Mouse (Mus musculus) embryonic facial prominence, embryonic 14.5 days (tissue): ENCODE measurements at regions not wholly inside any gene's neighbourhood (a gene's known extent, or its start where the extent isn't known, plus 50 kb on each side); places are given as distances from the start of the nearest gene placed in this dataset.
"Not testable (repeated sequence)": the region's sequence is repeated elsewhere in the genome, so short reads cannot be mapped to it uniquely, and the experiment has no call there.

Experiments used
- ATAC-seq: fragments of 200-750 bp; cut with Nextera tagmentation; 2 replicates; pipeline ENCODE4 v1.8.0; 2017; ENCODE audit warnings: low read depth, moderate number of reproducible peaks, moderate TSS enrichment
- DNase-seq: peaks from one replicate; pipeline ENCODE4 v3.0.0-alpha.2; 2015; ENCODE audit warnings: low spot score
- H3K27ac ChIP-seq: fragments of 300-500 bp; sonication (generic); replicated peaks from 2 replicates; pipeline ENCODE4 v1.5.1; 2014; ENCODE audit warnings: low read depth, mild to moderate bottlenecking, low read length, moderate library complexity
- H3K27me3 ChIP-seq: fragments of 300-500 bp; sonication (generic); replicated peaks from 2 replicates; pipeline ENCODE4 v1.6.1; 2014; ENCODE audit warnings: low read length; ENCODE audit not compliant: control insufficient read depth, insufficient read depth
- H3K36me3 ChIP-seq: fragments of 300-500 bp; sonication (generic); 2 replicates; pipeline ENCODE4 v1.6.1; 2014; ENCODE audit warnings: low read length, mixed read lengths; ENCODE audit not compliant: control insufficient read depth, insufficient read depth
- H3K4me1 ChIP-seq: fragments of 300-500 bp; sonication (generic); 2 replicates; pipeline ENCODE4 v1.6.1; 2014; ENCODE audit warnings: antibody characterized with exemption, low read length; ENCODE audit not compliant: control insufficient read depth, insufficient read depth
- H3K4me2 ChIP-seq: fragments of 300-500 bp; sonication (generic); 2 replicates; pipeline ENCODE4 v1.6.1; 2014; ENCODE audit warnings: low read depth, mild to moderate bottlenecking, low read length, moderate library complexity, mixed read lengths
- H3K4me3 ChIP-seq: fragments of 300-500 bp; sonication (generic); 2 replicates; pipeline ENCODE4 v1.5.1; 2014; ENCODE audit warnings: low read depth, mild to moderate bottlenecking, low read length
- H3K9ac ChIP-seq: fragments of 300-500 bp; sonication (generic); 2 replicates; pipeline ENCODE4 v1.6.1; 2014; ENCODE audit warnings: low read depth, mild to moderate bottlenecking, low read length, moderate library complexity, mixed read lengths
- H3K9me3 ChIP-seq: fragments of 300-500 bp; sonication (generic); 2 replicates; pipeline ENCODE4 v1.6.1; 2016; ENCODE audit warnings: low read length; ENCODE audit not compliant: control insufficient read depth
- WGBS: fragments of 180-500 bp; shearing (Covaris S2); extraction: QIAGEN DNeasy Blood & Tissue Kit; methylation state at CpG from one replicate; pipeline ENCODE4 v1.1.7; 2014; 5-methylcytosine and 5-hydroxymethylcytosine counted together

GRCm38 (mm10) chr12:6638761-6639281, 1263.3 kb upstream of the Klhl29 start:
- no peaks in the 10 kb centered on the region for H3K36me3 ChIP-seq
- ATAC-seq = no peak
- no peaks in the 10 kb centered on the region for H3K4me1 ChIP-seq
- H3K4me2 ChIP-seq = no peak overlapping the region
- no peak overlapping the region for H3K4me3 ChIP-seq
- no peak overlapping the region for H3K27ac ChIP-seq
- H3K27me3 ChIP-seq = no peaks in the 10 kb centered on the region
- H3K9me3 ChIP-seq = no peaks in the 10 kb centered on the region
- WGBS = 66% methylated on average over 7 of the region's 7 CpGs
- no peak overlapping the region for H3K9ac ChIP-seq
- peak; percentile 23 for DNase-seq

- Histone ChIP-seq H3K4me3 (no peak overlapping the region), H3K9ac (no peak overlapping the region), H3K4me1 (no peaks in the 10 kb centered on the region), H3K4me2 (no peak overlapping the region), H3K27ac (no peak overlapping the region), H3K9me3 (no peaks in the 10 kb centered on the region), H3K36me3 (no peaks in the 10 kb centered on the region), H3K27me3 (no peaks in the 10 kb centered on the region)
- DNase-seq (peak; percentile 5), ATAC-seq (no peak)
- 64% methylated on average over 4 of the region's 4 CpGs for WGBS
Measured at GRCm38 (mm10) chr12:6637771-6638305, 1262.4 kb upstream of the Klhl29 start.

GRCm38 (mm10) chr12:6622575-6623146, 1247.2 kb upstream of the Klhl29 start:
- no peak overlapping the region for H3K4me2 ChIP-seq
- DNase-seq = peak; percentile 4
- 65% methylated on average over 1 of the region's 1 CpGs for WGBS
- no peaks in the 10 kb centered on the region for H3K9me3 ChIP-seq
- H3K27me3 ChIP-seq = no peaks in the 10 kb centered on the region
- H3K9ac ChIP-seq = no peak overlapping the region
- no peaks in the 10 kb centered on the region for H3K4me1 ChIP-seq
- H3K36me3 ChIP-seq = no peaks in the 10 kb centered on the region
- ATAC-seq = no peak
- H3K27ac ChIP-seq = no peak overlapping the region
- no peak overlapping the region for H3K4me3 ChIP-seq

DNA sequence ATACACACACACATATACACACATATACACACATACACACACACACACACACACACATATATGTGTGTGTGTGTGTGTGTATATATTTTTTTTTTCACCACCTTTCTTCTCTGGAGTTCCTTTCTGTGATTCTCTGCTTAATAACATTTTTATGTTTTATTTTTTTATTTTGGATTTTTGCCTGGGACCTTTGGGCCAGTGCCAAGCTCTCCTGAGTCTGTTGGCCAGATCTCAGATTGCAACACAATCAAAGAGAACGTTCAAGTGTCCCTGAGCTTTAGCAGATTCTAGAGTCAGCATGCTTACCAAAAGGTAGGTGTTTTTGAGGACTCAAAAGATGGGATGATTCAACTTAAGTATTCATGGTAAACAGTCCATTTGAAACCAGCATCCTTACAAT, 1225.6 kb upstream of the Klhl29 start:
- no peak overlapping the region for H3K4me2 ChIP-seq
- H3K27ac ChIP-seq = no peak overlapping the region
- no peak for ATAC-seq
- H3K4me1 ChIP-seq = no peaks in the 10 kb centered on the region
- H3K9ac ChIP-seq = no peak overlapping the region
- no peaks in the 10 kb centered on the region for H3K36me3 ChIP-seq
- DNase-seq = no peak
- no peaks in the 10 kb centered on the region for H3K9me3 ChIP-seq
- 35% methylated on average over 1 of the region's 1 CpGs for WGBS
- H3K27me3 ChIP-seq = no peaks in the 10 kb centered on the region
- no peak overlapping the region for H3K4me3 ChIP-seq

DNA sequence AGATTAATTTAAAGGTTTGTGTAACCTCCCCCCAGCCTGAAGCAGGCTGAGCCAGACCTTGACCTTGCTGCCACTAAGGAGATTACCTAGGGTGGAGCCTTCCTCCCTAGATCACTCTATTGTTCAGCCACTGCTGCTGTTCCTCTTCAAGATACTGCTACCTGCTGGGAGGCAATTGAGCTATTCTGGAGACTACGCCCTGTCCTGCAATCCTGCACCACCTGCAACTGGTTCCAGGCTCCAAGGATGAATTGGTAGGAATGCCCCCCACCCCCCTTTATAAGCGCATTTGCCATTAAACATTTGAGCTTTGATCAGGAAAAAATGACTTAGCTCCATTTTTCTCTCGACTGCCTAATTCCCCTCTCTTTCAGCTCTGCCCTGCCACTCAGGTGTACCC, 1220.0 kb upstream of the Klhl29 start:
- H3K9me3 ChIP-seq, ATAC-seq, H3K4me3 ChIP-seq, H3K9ac ChIP-seq, H3K4me2 ChIP-seq, H3K4me1 ChIP-seq, H3K27me3 ChIP-seq, H3K36me3 ChIP-seq, H3K27ac ChIP-seq, DNase-seq: not testable (repeated sequence)
- 60% methylated on average over 3 of the region's 3 CpGs for WGBS

GRCm38 (mm10) chr12:6590231-6590630, 1214.7 kb upstream of the Klhl29 start:
- Histone ChIP-seq H3K27ac (no peak overlapping the region), H3K36me3 (no peaks in the 10 kb centered on the region)
- no peak for ATAC-seq

GRCm38 (mm10) chr12:6588031-6588701, 1212.7 kb upstream of the Klhl29 start:
- WGBS = 41% methylated on average over 12 of the region's 12 CpGs

More at GRCm38 (mm10) chr12:6590231-6590630, 1214.7 kb upstream of the Klhl29 start:
- Histone ChIP-seq H3K4me1 (no peaks in the 10 kb centered on the region), H3K4me3 (no peak overlapping the region), H3K9me3 (no peaks in the 10 kb centered on the region), H3K4me2 (no peak overlapping the region), H3K9ac (no peak overlapping the region), H3K27me3 (no peaks in the 10 kb centered on the region)
- no peak for DNase-seq
- 69% methylated on average over 2 of the region's 2 CpGs for WGBS

GRCm38 (mm10) chr12:6580195-6580594, 1204.7 kb upstream of the Klhl29 start:
- Histone ChIP-seq H3K9ac (no peak overlapping the region), H3K4me3 (no peak overlapping the region), H3K27me3 (no peaks in the 10 kb centered on the region), H3K9me3 (no peaks in the 10 kb centered on the region), H3K36me3 (no peaks in the 10 kb centered on the region), H3K27ac (no peak overlapping the region), H3K4me2 (no peak overlapping the region), H3K4me1 (no peaks in the 10 kb centered on the region)
- DNase-seq = no peak
- no peak for ATAC-seq

More at GRCm38 (mm10) chr12:6588031-6588701, 1212.7 kb upstream of the Klhl29 start:
- no peaks in the 10 kb centered on the region for H3K36me3 ChIP-seq
- no peak overlapping the region for H3K9ac ChIP-seq
- DNase-seq (no peak), ATAC-seq (no peak)
- no peak overlapping the region for H3K4me2 ChIP-seq
- H3K27ac ChIP-seq = no peak overlapping the region
- no peaks in the 10 kb centered on the region for H3K4me1 ChIP-seq
- H3K9me3 ChIP-seq = no peaks in the 10 kb centered on the region
- H3K27me3 ChIP-seq = no peaks in the 10 kb centered on the region
- no peak overlapping the region for H3K4me3 ChIP-seq
